Mouse (Mus musculus): ENCODE results near the gene Ugt1a10.

DNA sequence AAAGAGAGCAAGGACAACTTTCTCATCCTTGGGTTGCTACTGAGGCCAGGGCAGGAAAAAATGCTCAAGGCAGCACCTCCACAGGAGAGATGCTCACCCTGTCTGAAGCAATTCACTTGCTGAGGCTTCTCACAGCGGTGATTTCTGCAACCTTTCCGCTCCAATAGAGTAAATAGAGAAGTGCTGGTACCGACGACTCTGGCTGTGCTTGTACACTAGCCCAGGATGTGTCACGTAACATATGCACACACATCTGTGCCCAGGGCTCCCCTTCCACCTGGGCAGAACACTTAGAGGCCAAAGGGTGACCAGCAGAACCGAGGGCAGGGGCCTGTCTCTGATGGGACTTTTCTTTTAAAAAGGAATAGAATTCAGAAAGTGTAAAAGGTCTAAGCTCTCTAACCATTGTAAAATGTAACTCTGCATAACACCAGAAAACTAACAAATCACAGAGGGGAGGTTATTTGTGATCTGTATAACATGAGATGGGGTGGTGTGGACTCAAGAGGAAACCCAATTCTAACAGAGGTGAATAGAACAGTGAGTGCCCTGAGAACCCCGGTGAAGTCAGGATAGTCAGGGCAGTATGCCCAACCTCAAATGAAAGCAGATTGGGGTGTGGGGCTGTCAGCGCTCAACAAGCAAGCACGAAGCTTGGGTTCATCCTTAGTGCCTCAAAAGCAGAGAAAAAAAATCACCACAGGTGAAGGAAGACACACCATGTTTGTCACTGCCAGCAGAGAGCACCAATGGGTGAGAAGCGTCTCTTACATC, 205.6 kb downstream of the Ugt1a10 start:
- no peak for TF ChIP-seq CTCF (IDR thresholded peaks at IDR 0.05; ENCODE audit: extremely low read depth, insufficient read length, insufficient replicate concordance, low read depth, low read length)
- no peak for TF ChIP-seq POLR2A (IDR thresholded peaks at IDR 0.05; ENCODE audit: low read depth, low read length)

Measured in small intestine, adult 2 months (tissue).